Mouse (Mus musculus): ENCODE data around the gene D930007J09Rik. TPM values are rescaled to one million over a fixed set of nuclear protein-coding genes. Genes with fewer than 3 reads are reported as not detected.

D930007J09Rik gene
- total and polyA plus RNA-seq, 3 experiments, result 14.6 TPM; not detected in 2

- Histone ChIP-seq H3K4me1 (ENCODE audit: control insufficient read depth in 1 of 2, insufficient read depth in 2 of 2) (peaks cover 0 to 10% of the 10 kb centered on the region in 2 experiments; a peak in 2 of 4 replicates), H3K4me3 (replicated peaks in 1 of 3; ENCODE audit: low read depth in 2 of 3, low read length in 2 of 3, poor library complexity in 1 of 3) (no peak overlapping the region), H3K9me3 (replicated peaks; ENCODE audit: low read length) (no peaks in the 10 kb centered on the region), H3K27me3 (replicated peaks) (no peaks in the 10 kb centered on the region), H3K79me2 (replicated peaks; ENCODE audit: control insufficient read depth, extremely low read depth, insufficient read depth, poor library complexity, severe bottlenecking) (no peaks in the 10 kb centered on the region), H3K9ac (ENCODE audit: insufficient read depth, low read depth) (no peak overlapping the region), H3K4me2 (ENCODE audit: insufficient read depth, low read depth, poor library complexity, severe bottlenecking) (no peak overlapping the region), H3K27ac (ENCODE audit: insufficient read depth, low read depth) (no peak overlapping the region), H3K36me3 (replicated peaks in 1 of 2; ENCODE audit: control insufficient read depth in 1 of 2, insufficient read depth in 1 of 2, low read length in 1 of 2) (no peaks in the 10 kb centered on the region)
- DNase-seq (ENCODE audit: extremely low read depth), result no peak
- peak; percentile 30 for TF ChIP-seq RAD21 (IDR thresholded peaks at IDR 0.05; ENCODE audit: low read depth, low read length)
- no peak for TF ChIP-seq JUND (conservative IDR thresholded peaks at IDR 0.05; ENCODE audit: low read depth, low read length)
- TF ChIP-seq UBTF (IDR thresholded peaks at IDR 0.05; ENCODE audit: low read depth, low read length), result no peak
- TF ChIP-seq SMC3 (IDR thresholded peaks at IDR 0.05; ENCODE audit: low read depth, low read length), result peak; percentile 36
- no peak for TF ChIP-seq POLR2AphosphoS2 (IDR thresholded peaks at IDR 0.05; ENCODE audit: low read depth, low read length)
- no peak for TF ChIP-seq E2F4 (IDR thresholded peaks at IDR 0.05; ENCODE audit: insufficient replicate concordance, low read depth, low read length)
- TF ChIP-seq MAZ (IDR thresholded peaks at IDR 0.05; ENCODE audit: low read depth, low read length), result no peak
- no peak for TF ChIP-seq ZKSCAN1 (IDR thresholded peaks at IDR 0.05; ENCODE audit: borderline replicate concordance, low read depth, low read length)
- TF ChIP-seq ZMIZ1 (IDR thresholded peaks at IDR 0.05; ENCODE audit: low read depth, low read length), result no peak
- TF ChIP-seq CTCF (conservative IDR thresholded peaks at IDR 0.05 in 1 of 2, IDR thresholded peaks at IDR 0.05 in 1 of 2; ENCODE audit: low read depth in 2 of 2, low read length in 2 of 2), result peak in 1 of 2 experiments; percentile 64; a peak in 2 of 4 replicates
- TF ChIP-seq MAX (IDR thresholded peaks at IDR 0.05; ENCODE audit: low read length), result no peak
- no peak for TF ChIP-seq IRF4 (IDR thresholded peaks at IDR 0.05; ENCODE audit: low read depth, low read length)
- in situ Hi-C loops (cut with MboI; ENCODE audit: low pct_ligation_motif_present, low pct_unique_long_range_greater_than_20kb, low sequenced_read_pairs) (no loop called here), dilution Hi-C loops (cut with MboI; ENCODE audit: extremely low pct_ligation_motif_present, extremely low pct_unique_long_range_greater_than_20kb, low sequenced_read_pairs) (no loop called here)
Measured at GRCm38 (mm10) chr13:32783055-32783454, 19.6 kb downstream of the D930007J09Rik start.

- DNase-seq (ENCODE audit: extremely low read depth), result no peak
- dilution Hi-C loops (cut with MboI; ENCODE audit: extremely low pct_ligation_motif_present, extremely low pct_unique_long_range_greater_than_20kb, low sequenced_read_pairs), result no loop called here
Measured at GRCm38 (mm10) chr13:32778861-32779260, 23.8 kb downstream of the D930007J09Rik start.

More at GRCm38 (mm10) chr13:32778861-32779260, 23.8 kb downstream of the D930007J09Rik start:
- no peaks in the 10 kb centered on the region for H3K9me3 ChIP-seq (replicated peaks; ENCODE audit: low read length)
- no peaks in the 10 kb centered on the region for H3K36me3 ChIP-seq (replicated peaks in 1 of 2; ENCODE audit: control insufficient read depth in 1 of 2, insufficient read depth in 1 of 2, low read length in 1 of 2)
- no peak overlapping the region for H3K4me3 ChIP-seq (replicated peaks in 1 of 3; ENCODE audit: low read depth in 2 of 3, low read length in 2 of 3, poor library complexity in 1 of 3)
- in situ Hi-C loops (cut with MboI; ENCODE audit: low pct_ligation_motif_present, low pct_unique_long_range_greater_than_20kb, low sequenced_read_pairs), result no loop called here
- H3K27me3 ChIP-seq (replicated peaks), result no peaks in the 10 kb centered on the region
- no peaks in the 10 kb centered on the region for H3K79me2 ChIP-seq (replicated peaks; ENCODE audit: control insufficient read depth, extremely low read depth, insufficient read depth, poor library complexity, severe bottlenecking)
- H3K4me1 ChIP-seq (ENCODE audit: control insufficient read depth in 1 of 2, insufficient read depth in 2 of 2), result no peaks in the 10 kb centered on the region
- H3K9ac ChIP-seq (ENCODE audit: insufficient read depth, low read depth), result no peak overlapping the region
- no peak overlapping the region for H3K4me2 ChIP-seq (ENCODE audit: insufficient read depth, low read depth, poor library complexity, severe bottlenecking)
- no peak overlapping the region for H3K27ac ChIP-seq (ENCODE audit: insufficient read depth, low read depth)
- TF ChIP-seq CHD2 (IDR thresholded peaks at IDR 0.05; ENCODE audit: low read length) (no peak), ZMIZ1 (IDR thresholded peaks at IDR 0.05; ENCODE audit: low read depth, low read length) (no peak), PAX5 (IDR thresholded peaks at IDR 0.05; ENCODE audit: low read length) (no peak), IRF4 (IDR thresholded peaks at IDR 0.05; ENCODE audit: low read depth, low read length) (no peak), ZKSCAN1 (IDR thresholded peaks at IDR 0.05; ENCODE audit: borderline replicate concordance, low read depth, low read length) (no peak), NELFE (IDR thresholded peaks at IDR 0.05; ENCODE audit: low read depth, low read length) (no peak), ETS1 (conservative IDR thresholded peaks at IDR 0.05; ENCODE audit: low read depth, low read length) (no peak), E2F4 (IDR thresholded peaks at IDR 0.05; ENCODE audit: insufficient replicate concordance, low read depth, low read length) (no peak), JUND (conservative IDR thresholded peaks at IDR 0.05; ENCODE audit: low read depth, low read length) (no peak), SMC3 (IDR thresholded peaks at IDR 0.05; ENCODE audit: low read depth, low read length) (no peak), POLR2AphosphoS2 (IDR thresholded peaks at IDR 0.05; ENCODE audit: low read depth, low read length) (no peak), MYC (IDR thresholded peaks at IDR 0.05; ENCODE audit: low read depth, low read length) (no peak), MAFK (IDR thresholded peaks at IDR 0.05; ENCODE audit: insufficient replicate concordance, low read length) (no peak), RCOR1 (conservative IDR thresholded peaks at IDR 0.05; ENCODE audit: low read depth, low read length) (no peak)

Measured in CH12.LX (cell line).